Mouse (Mus musculus): ENCODE results near the gene Dhdds.

Gene Dhdds

DNA sequence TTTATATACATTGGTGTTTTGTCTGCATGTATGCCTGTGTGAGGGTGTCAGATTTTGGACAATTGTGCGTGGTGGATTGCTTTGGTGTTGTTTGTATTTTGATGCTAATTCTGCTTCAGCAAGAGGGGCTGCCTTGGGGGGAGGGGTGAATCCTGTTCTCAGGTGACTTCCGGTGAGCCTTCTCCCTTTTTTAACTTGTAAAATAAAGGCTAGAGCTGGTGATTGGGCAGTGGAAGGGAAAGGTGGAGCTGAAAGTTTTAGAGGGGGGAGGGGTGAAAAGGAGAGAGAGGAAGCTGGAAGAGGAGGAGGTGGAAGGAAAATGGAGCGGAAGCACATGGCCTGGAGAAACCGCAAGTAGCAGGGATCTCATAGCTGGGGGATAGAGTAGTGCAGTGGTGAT is 44.4 kb downstream of the Dhdds start:
- DNase-seq (ENCODE audit: low spot score): no peak

- no peak for DNase-seq (ENCODE audit: low spot score)
Measured at GRCm38 (mm10) chr4:133946736-133947135, 54.0 kb downstream of the Dhdds start.

DNA sequence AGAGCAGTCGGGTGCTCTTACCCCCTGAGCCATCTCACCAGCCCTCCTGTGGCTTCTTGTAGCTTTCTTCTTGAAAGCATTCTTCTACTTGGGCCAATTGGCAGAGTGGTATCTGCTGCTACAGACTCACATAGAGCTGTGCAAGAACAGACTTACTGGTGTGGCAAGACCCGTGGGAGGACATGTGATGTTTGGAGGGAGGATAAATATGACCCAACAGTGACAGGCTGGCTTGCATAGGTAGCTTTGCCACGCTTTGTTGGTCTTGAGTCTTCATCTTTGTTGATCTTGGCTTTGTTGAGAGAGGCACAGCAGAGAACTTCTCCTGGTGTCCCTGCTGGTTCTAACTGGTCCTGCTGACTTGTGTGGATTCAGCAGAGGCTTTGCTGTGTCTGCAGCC is 56.9 kb downstream of the Dhdds start:
- no peak for DNase-seq (ENCODE audit: low spot score)

GRCm38 (mm10) chr4:133942679-133943078 is 58.0 kb downstream of the Dhdds start:
- no peak for DNase-seq (ENCODE audit: low spot score)

GRCm38 (mm10) chr4:133941576-133941975 is 59.1 kb downstream of the Dhdds start:
- DNase-seq (ENCODE audit: low spot score): no peak

- DNase-seq (ENCODE audit: low spot score): no peak
Measured at GRCm38 (mm10) chr4:133940386-133941260, 60.1 kb downstream of the Dhdds start.

- no peak for DNase-seq (ENCODE audit: low spot score)
Measured at GRCm38 (mm10) chr4:133938077-133938476, 62.6 kb downstream of the Dhdds start.

GRCm38 (mm10) chr4:133931785-133932184 is 68.9 kb downstream of the Dhdds start:
- no peak for DNase-seq (ENCODE audit: low spot score)

- no peak for DNase-seq (ENCODE audit: low spot score)
Measured at GRCm38 (mm10) chr4:133931349-133931748, 69.4 kb downstream of the Dhdds start.

DNA sequence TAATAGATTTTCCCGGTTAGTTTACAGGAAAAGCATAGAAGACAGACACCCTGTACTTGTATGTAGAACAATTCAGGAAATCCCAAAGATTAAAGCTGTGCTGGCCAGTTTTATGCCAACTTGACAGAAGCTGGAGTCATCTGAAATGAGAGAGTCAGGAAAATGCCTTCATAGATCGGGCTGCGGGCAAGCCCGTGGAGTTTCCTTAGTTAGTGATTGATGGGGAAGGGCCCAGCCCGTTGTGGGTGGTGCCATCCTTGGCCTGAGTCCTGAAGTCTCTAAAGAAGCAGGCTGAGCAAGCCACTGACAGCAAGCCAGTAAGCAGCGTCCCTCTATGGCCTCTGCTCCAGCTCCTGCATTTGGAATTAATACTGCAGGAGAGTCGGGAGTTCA is 71.4 kb downstream of the Dhdds start:
- no peak for DNase-seq (ENCODE audit: low spot score)

DNA sequence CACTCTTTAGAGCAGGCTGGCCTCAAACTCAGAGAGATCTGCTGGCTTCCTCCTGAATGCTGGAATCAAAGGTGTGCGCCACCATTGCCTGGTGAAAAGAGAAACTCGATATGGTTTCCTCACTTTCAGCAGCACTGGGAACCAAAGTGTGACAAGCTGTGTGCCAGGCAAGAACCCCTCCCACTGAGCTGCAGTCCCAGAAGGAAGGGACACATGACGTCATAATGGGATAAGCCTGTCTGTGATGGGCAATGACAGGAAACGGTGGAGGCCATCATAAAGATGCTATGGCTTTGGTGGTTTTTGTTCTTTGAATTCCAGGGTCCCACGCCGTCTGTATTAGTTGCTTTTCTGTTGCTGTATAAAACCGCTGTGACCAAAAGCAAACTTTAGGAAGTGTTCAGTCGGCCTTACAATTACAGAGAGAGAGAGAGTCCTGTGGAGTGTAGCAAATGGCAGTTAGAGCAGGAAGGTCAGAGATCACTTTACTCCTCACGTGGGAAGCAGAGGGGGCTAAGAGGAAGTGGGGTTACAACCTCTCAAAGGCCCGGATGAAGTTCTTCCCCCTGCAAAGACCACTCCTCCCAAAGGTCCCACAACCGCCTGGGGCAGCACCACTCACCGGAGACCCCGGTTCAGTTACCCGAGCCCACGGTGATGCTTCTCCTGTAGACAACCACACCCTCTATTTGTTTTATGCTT is 72.0 kb downstream of the Dhdds start:
- no peak for DNase-seq (ENCODE audit: low spot score)

- no peak for DNase-seq (ENCODE audit: low spot score)
Measured at GRCm38 (mm10) chr4:133925204-133925603, 75.5 kb downstream of the Dhdds start.

GRCm38 (mm10) chr4:133923743-133924142 is 77.0 kb downstream of the Dhdds start:
- DNase-seq (ENCODE audit: low spot score): no peak
